Mouse (Mus musculus) midbrain, embryonic 12.5 days (tissue): Measurements from ENCODE around the gene Mgat5. TPM values are rescaled to one million over a fixed set of nuclear protein-coding genes. Genes with fewer than 3 reads are reported as not detected.

ENCODE experiments used
- ATAC-seq: fragments of 200-750 bp; cut with Nextera tagmentation; 2 replicates; pipeline ENCODE4 v1.8.0; 2017; ENCODE audit warnings: low read depth, moderate TSS enrichment, moderate library complexity; ENCODE audit not compliant: low FRiP score
- H3K27ac ChIP-seq: fragments of 300-500 bp; sonication (generic); replicated peaks from 2 replicates; pipeline ENCODE4 v1.5.1; 2016; ENCODE audit warnings: mild to moderate bottlenecking
- H3K27me3 ChIP-seq: fragments of 300-500 bp; sonication (generic); 2 replicates; pipeline ENCODE4 v1.6.1; 2016; ENCODE audit warnings: mild to moderate bottlenecking
- H3K36me3 ChIP-seq: fragments of 300-500 bp; sonication (generic); 2 replicates; pipeline ENCODE4 v1.6.1; 2016
- H3K4me1 ChIP-seq: fragments of 300-500 bp; sonication (generic); 2 replicates; pipeline ENCODE4 v1.6.1; 2016
- H3K4me2 ChIP-seq: fragments of 300-500 bp; sonication (generic); replicated peaks from 2 replicates; pipeline ENCODE4 v1.6.1; 2016; ENCODE audit warnings: mild to moderate bottlenecking, moderate library complexity
- H3K4me3 ChIP-seq: fragments of 300-500 bp; sonication (generic); 2 replicates; pipeline ENCODE4 v1.5.1; 2016; ENCODE audit warnings: mild to moderate bottlenecking
- H3K9ac ChIP-seq: fragments of 300-500 bp; sonication (generic); replicated peaks from 2 replicates; pipeline ENCODE4 v1.6.1; 2016; ENCODE audit warnings: mild to moderate bottlenecking, moderate library complexity
- H3K9me3 ChIP-seq: fragments of 300-500 bp; sonication (generic); 2 replicates; pipeline ENCODE4 v1.6.1; 2016; ENCODE audit warnings: mild to moderate bottlenecking
- WGBS: fragments of 180-500 bp; shearing (Covaris S2); methylation state at CpG from one replicate; pipeline ENCODE4 v1.1.7; 2016; 5-methylcytosine and 5-hydroxymethylcytosine counted together
- polyA plus RNA-seq: library from polyadenylated mRNA; unstranded; fragments of >200 nt; fragmentation: Nextera tagmentation; extraction: Ambion mirVana; gene quantifications from 2 replicates; pipeline ENCODE4 v1.2.1, GENCODE M21; 2016

Gene Mgat5
- polyA plus RNA-seq, 1 experiment from 2014 or later: 9.2 TPM

DNA sequence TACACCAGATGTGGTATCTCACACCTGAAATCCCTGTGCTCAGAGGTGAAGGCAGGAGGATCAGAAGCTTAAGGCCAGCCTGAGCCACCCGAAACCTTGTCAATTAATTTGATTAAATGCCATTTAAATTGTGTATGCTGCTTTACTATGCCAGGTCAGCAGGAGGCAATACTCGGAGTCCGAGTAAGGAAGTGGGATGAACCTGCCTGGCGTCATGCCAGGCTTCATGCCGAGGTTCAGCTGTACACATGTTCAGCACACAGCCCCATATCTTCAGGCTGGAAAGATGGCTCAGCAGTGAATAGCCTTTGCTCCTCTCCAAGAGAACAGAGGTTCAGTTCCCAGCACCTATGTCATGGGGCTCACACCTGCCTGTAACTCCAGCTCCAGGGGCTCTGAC, 331.6 kb downstream of the Mgat5 start:
- Histone ChIP-seq H3K4me2 (peak overlapping the region; percentile 48), H3K27me3 (peaks cover 8% of the 10 kb centered on the region; the same call in 1 of the 2 replicates), H3K9me3 (no peaks in the 10 kb centered on the region), H3K27ac (peak overlapping the region; percentile 87), H3K36me3 (0 out of 2 replicates have a peak, but pooled peaks cover 3% of the 10 kb centered on the region), H3K4me3 (peak overlapping the region; percentile 17), H3K4me1 (peaks cover 34% of the 10 kb centered on the region), H3K9ac (peak overlapping the region; percentile 49)
- no peak for ATAC-seq
- 54% methylated on average over 5 of the region's 5 CpGs for WGBS

- Histone ChIP-seq H3K9me3 (no peaks in the 10 kb centered on the region), H3K4me3 (peak overlapping the region; percentile 17), H3K4me2 (peak overlapping the region; percentile 48), H3K9ac (peak overlapping the region; percentile 49), H3K27ac (peak overlapping the region; percentile 87), H3K27me3 (peaks cover 8% of the 10 kb centered on the region; the same call in 1 of the 2 replicates), H3K4me1 (peaks cover 30% of the 10 kb centered on the region), H3K36me3 (0 out of 2 replicates have a peak, but pooled peaks cover 3% of the 10 kb centered on the region)
- WGBS: 5% methylated on average over 17 of the region's 17 CpGs
- ATAC-seq: peak; percentile 84
These were observed 332.6 kb downstream of the Mgat5 start for GRCm38 (mm10) chr1:127537204-127538038.
